Mouse (Mus musculus) adrenal gland, postnatal 4 days (tissue): ENCODE measurements around the gene Sub1. TPM values are rescaled to one million over a fixed set of nuclear protein-coding genes. Genes with fewer than 3 reads are reported as not detected.

ENCODE experiments used
- DNase-seq, 2 experiments: peaks; one replicate each; pipeline ENCODE4 v3.0.0; 2021 to 2022; ENCODE audit warnings: low spot score in 2 of 2, mixed read lengths in 2 of 2
- long read RNA-seq, 2 experiments: library from polyadenylated mRNA; stranded (forward); transcript quantifications; one replicate each; pipeline ENCODE4 v2.0.0; 2021
- total RNA-seq, 2 experiments: library from RNA; stranded (reverse); gene quantifications; 2 replicates each; pipeline ENCODE4 v1.2.3; 2021

Sub1 gene
- total RNA-seq: 100 to 1,000 TPM; 264 to 270 TPM
- long read RNA-seq, experiment 1, transcript Sub1-201 (5 exons, 3,372 nt): major isoform, 272 of 281 reads
- long read RNA-seq, experiment 1, partial matches to known transcripts: 3 of 281 reads
- long read RNA-seq, experiment 1, other reads (novel, unspliced or antisense): 6 of 281 reads
- long read RNA-seq, experiment 2, transcript Sub1-201 (5 exons, 3,372 nt): major isoform, 199 of 233 reads
- long read RNA-seq, experiment 2, partial matches to known transcripts: 24 of 233 reads
- long read RNA-seq, experiment 2, other reads (novel, unspliced or antisense): 9 of 233 reads

DNA sequence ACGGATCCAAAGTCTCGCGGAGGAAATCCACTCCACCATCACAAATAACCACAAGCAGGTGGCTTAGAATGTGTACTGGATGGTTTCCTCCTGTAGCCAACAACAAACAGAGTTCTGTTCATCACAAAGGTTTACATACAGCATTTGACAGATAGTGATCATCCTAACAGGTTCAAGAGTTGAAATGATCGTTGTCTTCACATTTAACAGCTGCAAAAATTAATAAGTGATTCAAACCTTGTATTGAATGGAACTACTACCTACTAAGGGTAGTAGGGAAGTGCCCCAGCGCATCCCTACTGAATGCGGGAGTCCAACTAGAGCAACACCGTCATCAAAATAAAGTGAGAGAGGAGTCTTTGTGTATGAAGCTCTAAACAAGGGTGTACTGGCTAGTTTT is at the start of gene Sub1:
TSS of gene Sub1 (minus strand) at position 101 of the 400 bp plus-strand sequence.
- DNase-seq: no peak

DNA sequence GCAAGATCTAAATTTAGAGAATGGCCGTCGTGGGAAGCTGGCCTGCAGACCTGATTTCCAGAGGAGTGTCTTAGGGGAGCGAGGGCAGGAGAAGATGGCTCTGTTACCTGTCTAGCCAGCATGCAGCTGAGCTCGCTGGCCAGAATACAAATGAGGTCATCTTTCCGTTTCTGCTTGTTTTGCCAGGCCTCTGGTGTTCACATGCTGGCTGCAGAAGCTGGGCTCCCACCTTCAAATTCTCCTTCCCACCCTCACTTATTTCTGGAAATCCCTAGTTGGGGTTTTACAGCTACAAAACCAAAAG is 43.6 kb upstream of the Sub1 start:
- DNase-seq: no peak

DNA sequence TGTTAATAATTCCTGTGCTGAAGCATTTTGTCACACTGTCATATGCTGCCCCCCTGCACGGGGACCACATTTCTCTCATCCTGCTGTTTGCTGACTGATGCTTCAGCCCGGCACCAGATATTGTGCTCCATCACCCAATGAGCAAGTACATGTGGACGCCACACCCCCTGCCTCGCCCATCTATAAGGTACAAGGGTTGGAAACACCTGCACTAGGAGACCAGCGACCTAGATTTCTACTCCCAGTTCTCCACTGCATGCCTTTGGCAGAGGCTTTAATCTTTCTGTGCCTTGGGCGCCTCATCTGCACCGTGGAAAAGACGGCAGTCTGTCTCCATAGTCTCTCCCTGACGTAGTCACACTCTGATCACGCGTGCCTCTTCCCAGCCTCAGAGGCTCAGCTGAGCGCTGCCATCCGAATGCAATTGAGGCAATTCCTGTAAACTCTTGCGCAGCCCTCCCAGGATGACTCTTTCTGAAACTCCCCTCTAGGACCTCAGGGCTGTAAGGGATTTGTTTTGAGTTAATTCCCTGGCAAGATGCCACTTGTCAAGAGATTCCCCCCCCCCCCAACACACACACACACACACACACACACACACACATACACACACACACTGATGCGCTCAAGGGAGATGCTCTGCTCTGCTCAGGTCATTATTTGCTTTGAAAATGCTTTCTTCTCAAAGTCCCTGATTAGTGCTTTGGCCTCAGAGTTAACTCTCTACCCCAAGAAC is 43.1 kb upstream of the Sub1 start:
- DNase-seq: no peak

DNA sequence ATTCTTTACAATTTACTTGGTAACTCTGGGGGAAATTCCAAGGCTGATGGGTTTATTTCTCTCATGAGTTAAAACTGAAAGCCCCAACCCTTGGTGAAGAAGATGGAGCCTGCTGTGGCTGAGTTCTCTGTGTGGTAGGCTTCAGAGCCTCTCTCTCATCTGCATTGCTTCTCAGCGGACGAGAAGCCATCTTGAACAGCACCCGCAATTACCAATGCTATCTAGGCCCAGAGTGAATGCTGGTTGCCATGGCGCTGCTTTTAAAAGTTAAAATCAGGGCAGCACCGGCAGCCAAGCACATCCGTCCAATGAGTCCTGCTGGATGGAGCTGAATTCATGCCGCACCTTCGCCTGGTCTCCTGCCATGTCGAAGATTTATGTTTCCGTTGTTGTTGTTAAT is 42.5 kb upstream of the Sub1 start:
- DNase-seq: no peak

DNA sequence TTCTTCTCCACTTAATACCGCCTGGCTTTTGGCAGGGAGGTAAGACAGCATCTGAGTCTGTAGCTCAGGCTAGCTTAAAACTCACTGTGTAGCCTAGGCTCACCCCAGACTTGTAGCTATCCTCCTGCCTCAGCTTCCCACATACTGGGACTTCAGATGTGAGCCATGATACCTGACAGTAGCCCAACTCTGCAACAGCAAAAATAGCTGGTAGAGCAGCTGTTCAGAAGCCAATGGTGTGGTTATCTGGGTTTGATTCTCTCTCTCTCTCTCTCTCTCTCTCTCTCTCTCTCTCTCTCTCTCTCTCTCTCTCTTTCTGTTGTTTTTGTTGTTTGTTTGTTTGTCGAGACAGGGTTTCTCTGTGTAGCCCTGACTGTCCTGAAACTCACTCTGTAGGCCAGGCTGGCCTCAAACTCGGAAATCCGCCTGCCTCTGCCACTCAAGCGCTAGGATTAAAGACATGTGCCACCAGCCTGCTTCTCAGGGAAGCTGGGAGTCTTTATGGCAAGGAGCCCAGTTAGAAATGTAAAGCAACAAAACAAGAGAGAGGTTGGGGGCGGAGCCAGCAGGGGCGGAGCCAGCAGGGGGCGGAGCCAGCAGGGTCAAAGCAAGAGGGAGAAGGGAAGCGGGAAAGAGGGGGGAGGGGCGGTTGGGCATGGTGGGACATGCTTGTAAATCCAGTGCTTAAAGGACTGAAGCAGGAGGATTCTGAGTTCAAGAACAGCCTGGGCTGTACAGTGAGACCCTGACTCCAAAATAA is 41.3 kb upstream of the Sub1 start:
- DNase-seq: no peak

DNA sequence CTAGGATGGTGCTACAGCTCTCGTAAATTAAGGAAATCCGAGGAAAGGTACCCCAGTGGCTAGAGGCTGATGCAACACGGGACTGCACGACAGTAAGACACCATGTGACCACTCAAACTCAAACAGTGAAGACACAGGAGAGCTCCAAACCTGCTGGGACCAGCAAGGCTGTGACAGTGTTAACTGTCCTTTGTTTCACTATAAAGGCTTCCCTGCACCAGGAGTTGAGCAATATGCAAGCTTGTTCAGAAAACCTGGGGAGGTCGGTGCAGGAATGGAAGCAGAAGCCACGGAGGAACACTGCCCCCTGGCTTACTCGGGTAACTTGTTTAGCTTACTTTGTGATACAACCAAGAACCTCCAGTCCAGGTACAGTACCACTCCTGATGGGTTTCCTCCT is 40.4 kb upstream of the Sub1 start:
- DNase-seq: no peak

DNA sequence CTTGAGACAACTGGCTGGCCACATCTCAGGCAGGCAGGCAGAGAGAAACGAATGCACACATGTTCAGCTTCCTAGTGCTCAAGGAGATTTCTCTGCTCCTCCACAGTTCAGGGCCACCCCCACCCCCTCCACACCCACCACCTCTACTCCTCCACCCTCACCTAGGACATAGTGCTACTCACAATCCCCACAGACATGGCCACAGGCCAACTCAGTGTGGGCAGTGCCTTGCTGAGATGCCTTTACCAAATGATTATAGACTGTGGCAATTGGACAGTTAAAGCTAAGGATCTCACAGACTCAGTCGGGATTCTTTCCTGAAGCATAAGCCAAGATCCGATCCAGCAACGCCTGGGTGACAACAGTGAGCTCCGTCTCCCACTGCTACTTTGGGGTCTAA is 39.9 kb upstream of the Sub1 start:
- no peak for DNase-seq

DNA sequence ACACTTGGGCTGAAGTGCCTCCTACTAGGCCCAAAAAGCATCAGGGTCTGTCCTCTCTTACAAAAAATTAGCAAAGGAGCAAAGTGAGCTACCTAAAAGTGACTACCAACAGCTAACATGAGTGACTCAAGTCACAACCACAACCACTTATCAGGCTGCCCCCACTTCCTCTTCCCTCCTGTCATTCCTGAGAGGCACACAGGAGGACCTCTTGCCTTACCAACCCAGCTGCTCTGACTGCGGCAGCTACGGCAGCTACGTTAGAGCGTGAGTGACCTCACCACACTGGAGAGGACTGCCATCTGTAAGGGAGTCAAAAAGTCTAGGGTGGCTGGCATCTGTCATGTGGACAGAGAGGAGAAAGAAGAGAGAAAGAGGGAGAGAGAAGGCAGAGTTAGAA is 37.5 kb upstream of the Sub1 start:
- no peak for DNase-seq

DNA sequence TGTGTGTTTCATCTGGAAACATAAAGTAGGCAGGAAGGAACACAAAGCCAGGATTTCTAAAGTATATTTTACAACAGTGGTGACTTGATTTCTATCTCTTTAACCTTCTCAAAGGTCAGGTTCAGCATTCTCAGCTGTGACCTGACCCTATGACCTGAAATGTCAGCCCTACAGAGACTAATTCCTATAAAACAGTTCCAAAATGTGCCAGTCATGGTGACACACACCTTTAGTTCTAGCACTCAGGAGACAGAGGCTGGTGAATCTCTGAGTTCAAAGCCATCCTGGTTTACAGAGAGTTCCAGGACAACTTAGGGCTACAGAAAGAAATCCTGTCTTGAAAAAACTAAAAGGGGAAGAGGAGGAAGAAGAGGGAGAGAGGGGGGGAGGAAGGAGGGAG is 36.4 kb upstream of the Sub1 start:
- no peak for DNase-seq

DNA sequence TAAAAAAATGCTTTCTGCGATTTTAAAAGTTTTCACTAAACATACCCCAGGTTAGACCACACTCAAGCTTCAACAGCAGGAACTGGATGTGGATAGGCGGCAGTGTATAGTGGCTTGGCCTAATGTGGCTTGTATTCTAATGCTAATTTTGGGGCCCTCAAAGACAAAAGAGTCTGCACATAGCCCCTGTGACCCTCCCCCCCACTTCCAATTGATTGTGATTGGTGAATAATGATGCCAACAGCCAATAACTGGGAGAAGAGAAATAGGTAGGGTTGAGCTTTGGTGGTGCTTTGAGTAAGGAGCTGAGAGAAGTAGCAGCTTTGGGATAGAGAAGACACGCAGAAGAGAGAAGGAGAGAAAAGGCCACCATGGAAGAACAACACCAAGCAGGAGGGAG is 35.7 kb upstream of the Sub1 start:
- DNase-seq: no peak

DNA sequence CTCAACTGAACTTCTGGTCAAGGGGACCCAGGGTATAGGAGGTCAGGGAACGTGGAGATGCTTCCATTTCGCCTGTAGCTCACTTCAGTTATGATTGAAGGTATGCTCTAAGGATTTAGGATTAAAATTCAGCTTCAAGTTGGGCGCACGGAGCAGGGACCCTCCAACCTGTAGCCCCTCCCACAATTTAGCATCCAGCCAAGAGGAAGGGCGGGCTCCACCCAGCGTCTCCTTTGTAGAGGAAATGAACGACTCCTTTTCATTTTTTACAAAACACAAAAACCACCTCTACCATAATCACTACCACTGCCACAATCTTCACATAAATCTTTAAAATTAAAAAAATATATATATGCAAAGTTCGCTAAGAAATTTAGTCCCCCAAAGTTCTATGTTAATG is 35.1 kb upstream of the Sub1 start:
- no peak for DNase-seq

DNA sequence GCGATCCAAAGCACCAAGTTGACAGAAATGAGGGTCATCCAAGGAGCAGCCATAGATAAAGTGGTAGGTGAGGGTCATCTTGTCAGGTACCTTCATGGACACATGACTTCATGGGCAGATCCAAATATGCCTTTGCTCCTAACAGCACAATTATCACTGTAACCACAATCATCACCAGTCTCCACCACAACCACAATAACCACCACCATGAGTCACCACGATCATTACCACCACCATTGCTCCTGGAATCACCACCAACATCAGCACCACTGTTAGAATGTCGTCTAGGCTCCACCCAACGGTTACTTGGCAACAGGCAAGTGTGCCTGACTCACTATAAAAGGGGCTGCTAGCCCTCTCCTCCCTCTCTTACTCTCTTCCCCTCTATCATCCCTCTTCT is 33.4 kb upstream of the Sub1 start:
- no peak for DNase-seq

DNA sequence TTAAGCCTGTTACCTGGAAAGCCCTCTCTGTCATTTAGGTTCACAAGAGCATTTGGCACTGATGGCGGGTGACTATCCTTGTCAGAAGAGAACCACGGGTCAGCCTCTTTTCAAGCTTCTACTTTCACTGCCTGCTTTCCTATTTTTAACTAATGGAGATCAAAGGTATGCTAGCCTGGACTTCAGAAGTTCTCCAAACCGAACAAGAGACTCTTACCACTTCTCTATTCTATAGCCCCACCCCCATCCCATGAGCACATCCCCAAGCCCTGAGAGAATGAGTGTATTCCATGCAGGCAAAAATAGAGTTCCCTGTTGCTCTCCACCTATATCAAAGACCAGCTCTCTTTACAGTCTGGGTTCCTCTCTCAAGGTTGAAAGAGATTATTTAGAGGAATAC is 31.0 kb upstream of the Sub1 start:
- DNase-seq: no peak

DNA sequence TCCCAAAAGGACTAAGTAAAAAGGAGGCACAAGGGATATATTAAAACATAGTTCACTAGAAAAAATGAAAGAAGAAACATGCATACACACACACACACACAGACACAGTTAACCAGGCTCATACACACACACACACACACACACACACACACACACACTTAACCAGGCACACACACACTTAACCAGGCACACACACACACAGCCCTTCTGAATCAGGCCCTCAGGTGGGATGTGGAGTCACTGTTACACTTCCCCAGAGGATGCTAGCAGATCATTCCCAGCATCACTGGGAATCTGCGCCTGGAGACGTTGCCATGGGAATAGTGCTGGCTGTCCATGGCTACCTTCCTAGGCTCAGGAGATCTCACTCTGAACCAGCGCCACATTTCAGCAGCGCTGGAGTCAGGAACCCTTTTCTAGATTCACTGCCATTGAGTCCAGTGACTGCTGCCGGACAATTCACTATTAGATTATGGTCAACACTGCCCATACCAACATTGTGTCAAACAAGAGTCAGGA is 30.2 kb upstream of the Sub1 start:
- no peak for DNase-seq

DNA sequence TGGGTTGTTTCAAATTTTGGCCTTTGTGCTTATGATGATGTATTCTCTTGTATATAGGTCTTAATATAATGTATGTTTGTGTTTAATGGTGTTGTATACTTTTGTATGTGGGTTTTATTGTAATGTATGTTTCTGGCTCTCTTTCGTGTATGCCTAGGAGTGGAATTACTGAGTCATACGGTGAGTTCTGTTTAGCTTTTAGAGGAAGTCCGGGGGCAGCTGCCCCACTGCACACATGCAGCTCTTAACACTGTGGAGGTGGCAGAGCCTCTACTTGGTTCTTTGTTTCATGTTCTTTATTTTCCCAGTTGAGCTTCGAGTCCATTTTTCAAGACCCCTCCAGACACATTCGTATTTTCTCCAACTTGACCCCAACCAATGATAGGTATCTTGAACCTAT is 29.2 kb upstream of the Sub1 start:
- DNase-seq: no peak

DNA sequence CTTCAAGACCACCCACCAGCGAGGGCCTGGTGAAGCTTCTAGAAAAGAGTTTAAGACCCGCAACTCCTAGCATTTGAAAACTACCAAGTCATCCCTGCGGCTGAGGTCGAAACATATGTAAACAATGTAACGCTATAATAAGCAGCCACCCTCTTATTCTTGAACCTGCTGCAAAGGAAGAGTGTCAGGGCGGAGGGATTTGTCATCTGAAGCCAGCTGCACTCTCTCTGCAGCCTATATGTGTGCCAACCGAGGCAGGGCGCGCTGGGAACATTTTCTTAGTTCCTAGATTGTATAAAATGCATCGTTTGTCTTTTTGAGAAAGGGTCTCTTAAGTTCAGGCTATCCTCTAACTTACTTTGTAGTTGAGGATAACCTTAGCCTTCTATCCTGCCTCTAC is 28.6 kb upstream of the Sub1 start:
- no peak for DNase-seq

DNA sequence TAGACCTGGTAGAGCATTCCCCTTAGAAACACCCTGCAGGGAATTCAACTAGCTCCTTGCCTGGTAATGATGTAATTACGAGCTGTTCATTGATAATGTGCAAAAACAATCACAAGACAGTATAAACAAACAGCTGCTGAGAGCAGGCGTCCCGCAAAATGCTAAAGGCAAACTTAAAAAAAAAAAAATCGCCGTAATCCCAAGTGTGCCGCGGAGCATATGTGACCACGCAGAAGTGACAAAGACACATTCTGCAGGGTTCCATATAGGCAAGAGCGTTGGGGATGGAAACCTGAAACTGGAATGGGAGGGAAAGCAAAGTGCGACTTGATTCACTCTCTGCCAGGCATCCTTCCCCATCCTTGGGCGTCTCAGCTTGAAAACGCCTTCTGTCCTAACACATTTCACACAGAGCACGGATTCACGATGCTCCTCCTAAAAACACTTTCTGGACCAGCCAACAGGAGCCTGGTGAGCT is 28.0 kb upstream of the Sub1 start:
- DNase-seq: no peak

DNA sequence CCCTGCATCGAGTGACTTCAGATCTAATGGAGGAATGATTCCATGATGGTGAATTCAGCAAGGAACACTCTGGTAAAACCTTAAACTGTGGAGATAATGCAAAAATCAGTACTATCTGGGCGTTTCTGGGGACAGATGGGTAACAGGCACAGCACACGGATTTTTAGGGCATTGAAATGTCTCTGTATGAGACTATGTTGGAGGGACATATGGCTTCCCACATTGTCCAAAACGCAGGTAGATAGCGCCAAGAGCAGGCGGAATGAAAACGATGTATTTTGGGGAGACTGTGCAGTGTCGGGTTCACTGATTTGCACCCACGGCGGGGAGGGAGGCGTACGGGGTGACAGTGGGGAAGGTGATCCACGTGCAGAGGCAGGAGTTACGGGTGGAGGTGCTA is 22.7 kb upstream of the Sub1 start:
- DNase-seq: no peak

DNA sequence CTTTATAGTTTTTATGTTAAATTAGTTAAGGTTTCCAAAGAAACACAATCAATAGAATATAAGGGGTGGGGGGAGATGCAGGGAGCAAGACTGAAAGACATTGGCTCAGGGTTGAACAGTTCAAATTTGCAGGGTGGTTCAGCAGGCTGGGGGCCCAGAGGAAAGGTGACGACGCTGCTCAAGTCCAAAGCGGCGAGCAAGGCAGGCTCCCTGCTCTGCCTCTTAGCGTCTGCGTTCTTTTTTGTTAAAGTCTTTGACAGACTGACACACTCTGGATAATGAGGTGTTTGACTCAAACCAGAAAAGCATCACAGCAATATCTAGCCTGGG is 21.6 kb upstream of the Sub1 start:
- DNase-seq: no peak

DNA sequence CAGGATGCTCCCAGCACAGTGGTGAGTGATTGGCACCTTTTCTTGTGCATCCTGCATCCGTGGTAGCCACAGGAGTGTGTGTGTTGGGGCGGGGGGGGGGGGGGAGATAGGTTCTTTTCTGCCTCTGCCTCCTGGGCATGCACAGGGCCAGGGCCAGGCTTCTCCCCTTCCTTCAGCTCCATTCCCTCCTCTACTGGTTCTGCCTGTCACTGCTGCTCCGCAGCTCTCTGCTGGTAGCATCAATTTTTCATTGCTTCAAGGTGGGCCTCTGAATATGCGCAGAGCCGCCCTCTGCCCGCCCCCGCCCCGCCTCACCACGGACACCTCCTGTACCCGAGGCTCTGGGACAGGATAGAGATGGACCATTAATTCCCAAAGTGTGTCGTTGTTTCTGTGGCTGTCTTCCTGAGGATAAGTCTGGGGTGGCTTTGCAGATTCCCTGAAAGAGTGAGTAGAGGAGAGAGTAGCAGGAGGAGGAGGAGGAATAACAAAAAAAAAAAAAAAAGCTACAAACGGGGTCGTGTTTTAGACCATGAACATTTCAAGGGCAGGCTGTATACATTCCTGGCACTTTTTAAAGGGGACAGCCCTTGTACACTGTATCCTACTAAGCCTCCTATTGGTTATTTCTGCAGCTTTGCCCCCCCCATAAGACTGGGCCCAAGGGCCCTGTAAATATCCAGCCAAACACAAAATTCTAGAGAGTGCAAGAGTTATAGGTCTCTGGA is 21.1 kb upstream of the Sub1 start:
- no peak for DNase-seq

DNA sequence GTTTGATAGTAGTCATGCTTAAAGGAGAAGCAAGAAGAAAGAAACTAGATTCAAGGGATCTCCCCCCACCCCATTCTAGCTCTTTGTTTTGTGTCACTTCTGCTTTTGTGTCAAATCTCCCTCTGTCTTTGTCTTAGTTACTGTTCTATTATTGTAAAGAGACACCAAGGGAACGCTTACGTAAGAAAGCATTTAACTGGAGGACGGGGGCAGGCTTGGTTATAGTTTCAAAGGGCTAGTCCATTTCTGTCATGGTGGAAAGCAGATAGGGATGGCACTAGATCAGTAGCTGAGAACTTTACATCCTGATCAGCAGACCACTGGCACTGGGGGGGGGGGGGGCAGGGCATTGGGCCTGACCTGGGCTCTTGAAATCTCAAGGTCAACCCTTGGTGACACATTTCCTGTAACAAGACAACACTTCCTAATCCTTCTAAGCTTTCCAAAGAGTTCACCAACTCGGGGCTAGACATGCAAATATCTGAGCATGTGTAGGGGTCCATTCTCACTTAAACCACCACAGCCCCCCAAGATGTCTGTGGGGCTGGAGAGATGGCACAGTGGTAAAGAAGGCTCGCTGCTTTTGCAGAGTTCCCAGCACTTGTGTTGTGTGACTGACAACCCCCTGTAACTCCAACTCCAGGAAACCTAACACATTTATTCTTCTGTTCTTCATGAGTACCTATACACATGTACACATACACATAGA is 17.6 kb upstream of the Sub1 start:
- DNase-seq: no peak
